Mouse (Mus musculus) CH12.LX (cell line): ENCODE measurements around the gene Fxyd5. TPM values are rescaled to one million over a fixed set of nuclear protein-coding genes. Genes with fewer than 3 reads are reported as not detected.

Experiments
- DNase-seq: peaks from one replicate; pipeline ENCODE4 v3.0.0-alpha.2; 2013; ENCODE audit errors: extremely low read depth
- H3K27ac ChIP-seq: 2 replicates; pipeline ENCODE4 v1.5.1; 2012; ENCODE audit warnings: low read depth, mild to moderate bottlenecking, control low read depth, moderate library complexity; ENCODE audit not compliant: insufficient read depth
- H3K27me3 ChIP-seq: replicated peaks from 2 replicates; pipeline ENCODE3; 2012; ENCODE audit warnings: inconsistent platforms
- H3K36me3 ChIP-seq, 2 experiments: replicated peaks in 1 of 2; 2 replicates each; pipeline versions ENCODE3 to v1.6.1; 2012; ENCODE audit warnings: inconsistent platforms in 1 of 2, low read length in 1 of 2, mild to moderate bottlenecking in 1 of 2, mixed read lengths in 1 of 2, moderate library complexity in 1 of 2; ENCODE audit not compliant: control insufficient read depth in 1 of 2, insufficient read depth in 1 of 2
- H3K4me1 ChIP-seq, 2 experiments: 2 replicates each; pipeline ENCODE4 v1.6.1; 2012; ENCODE audit warnings: inconsistent platforms in 1 of 2, moderate library complexity in 1 of 2; ENCODE audit not compliant: insufficient read depth in 2 of 2, control insufficient read depth in 1 of 2
- H3K4me2 ChIP-seq: 2 replicates; pipeline ENCODE4 v1.6.1; 2012; ENCODE audit warnings: low read depth, mild to moderate bottlenecking, control low read depth; ENCODE audit not compliant: poor library complexity, insufficient read depth, severe bottlenecking
- H3K4me3 ChIP-seq, 3 experiments: fragments of 150-350 bp in 1 of 3; sonication (generic) in 1 of 3; replicated peaks in 1 of 3; 2 replicates each; pipeline versions ENCODE3 to v1.5.1; 2011 to 2012; ENCODE audit warnings: low read depth in 2 of 3, low read length in 2 of 3, mild to moderate bottlenecking in 2 of 3, moderate library complexity in 2 of 3, control low read depth in 1 of 3, improper control_type of control experiment in 1 of 3, inconsistent platforms in 1 of 3, mixed read lengths in 1 of 3; ENCODE audit not compliant: poor library complexity in 1 of 3
- H3K79me2 ChIP-seq: replicated peaks from 2 replicates; pipeline ENCODE4 v1.6.1; 2012; ENCODE audit warnings: mild to moderate bottlenecking, moderate library complexity; ENCODE audit not compliant: control insufficient read depth, poor library complexity, insufficient read depth, severe bottlenecking; ENCODE audit errors: extremely low read depth
- H3K9ac ChIP-seq: 2 replicates; pipeline ENCODE4 v1.6.1; 2012; ENCODE audit warnings: low read depth, mild to moderate bottlenecking, control low read depth, moderate library complexity; ENCODE audit not compliant: insufficient read depth
- H3K9me3 ChIP-seq: replicated peaks from 2 replicates; pipeline ENCODE3; 2012; ENCODE audit warnings: low read length, inconsistent platforms, mixed read lengths
- CHD1 ChIP-seq: IDR thresholded peaks from 2 replicates; pipeline ENCODE4 v1.6.1; 2012; ENCODE audit warnings: low read depth, low read length, improper control_type of control experiment, inconsistent platforms
- CHD2 ChIP-seq: IDR thresholded peaks from 2 replicates; pipeline ENCODE4 v1.6.1; 2011; ENCODE audit warnings: low read length, improper control_type of control experiment
- CTCF ChIP-seq, 2 experiments: IDR thresholded peaks in 1 of 2; conservative IDR thresholded peaks in 1 of 2; 2 replicates each; pipeline ENCODE4 v1.5.1; 2011 to 2012; ENCODE audit warnings: low read depth in 2 of 2, low read length in 2 of 2, improper control_type of control experiment in 1 of 2, inconsistent platforms in 1 of 2, mild to moderate bottlenecking in 1 of 2, moderate library complexity in 1 of 2
- E2F4 ChIP-seq: IDR thresholded peaks from 2 replicates; pipeline ENCODE4 v1.6.1; 2011; ENCODE audit warnings: low read depth, low read length, improper control_type of control experiment; ENCODE audit not compliant: insufficient replicate concordance
- ELF1 ChIP-seq: IDR thresholded peaks from 2 replicates; pipeline ENCODE4 v1.6.1; 2014; ENCODE audit warnings: low read depth, mild to moderate bottlenecking, inconsistent platforms, low read length, improper control_type of control experiment
- GABPA ChIP-seq: IDR thresholded peaks from 2 replicates; pipeline ENCODE4 v1.6.1; 2012; ENCODE audit warnings: low read depth, low read length, improper control_type of control experiment, inconsistent platforms; ENCODE audit not compliant: insufficient replicate concordance
- IRF4 ChIP-seq: IDR thresholded peaks from 2 replicates; pipeline ENCODE4 v1.6.1; 2014; ENCODE audit warnings: low read depth, mild to moderate bottlenecking, inconsistent platforms, low read length, improper control_type of control experiment
- KAT2A ChIP-seq: IDR thresholded peaks from 2 replicates; pipeline ENCODE4 v1.6.1; 2012; ENCODE audit warnings: low read length, improper control_type of control experiment, inconsistent platforms; ENCODE audit not compliant: insufficient replicate concordance
- MAZ ChIP-seq: IDR thresholded peaks from 2 replicates; pipeline ENCODE4 v1.6.1; 2012; ENCODE audit warnings: low read depth, mild to moderate bottlenecking, inconsistent platforms, low read length, improper control_type of control experiment, moderate library complexity
- MYC ChIP-seq: IDR thresholded peaks from 2 replicates; pipeline ENCODE4 v1.6.1; 2011; ENCODE audit warnings: low read depth, mild to moderate bottlenecking, improper control_type of control experiment, low read length
- POLR2A ChIP-seq: IDR thresholded peaks from 2 replicates; pipeline ENCODE4 v1.6.1; 2011; ENCODE audit warnings: low read depth, mild to moderate bottlenecking, improper control_type of control experiment, low read length
- POLR2AphosphoS2 ChIP-seq: IDR thresholded peaks from 2 replicates; pipeline ENCODE4 v1.6.1; 2011; ENCODE audit warnings: low read depth, low read length, improper control_type of control experiment
- SIN3A ChIP-seq: IDR thresholded peaks from 2 replicates; pipeline ENCODE4 v1.6.1; 2012; ENCODE audit warnings: low read length, improper control_type of control experiment, inconsistent platforms
- TBP ChIP-seq: conservative IDR thresholded peaks from 2 replicates; pipeline ENCODE4 v1.6.1; 2011; ENCODE audit warnings: low read depth, low read length, improper control_type of control experiment
- TCF12 ChIP-seq: IDR thresholded peaks from 2 replicates; pipeline ENCODE4 v1.6.1; 2014; ENCODE audit warnings: low read depth, mild to moderate bottlenecking, inconsistent platforms, low read length, improper control_type of control experiment
- UBTF ChIP-seq: IDR thresholded peaks from 2 replicates; pipeline ENCODE4 v1.6.1; 2012; ENCODE audit warnings: low read depth, mild to moderate bottlenecking, inconsistent platforms, low read length, improper control_type of control experiment, moderate library complexity
- USF1 ChIP-seq: IDR thresholded peaks from 2 replicates; pipeline ENCODE4 v1.6.1; 2014; ENCODE audit warnings: low read depth, mild to moderate bottlenecking, inconsistent platforms, low read length, improper control_type of control experiment
- USF2 ChIP-seq: conservative IDR thresholded peaks from 2 replicates; pipeline ENCODE4 v1.6.1; 2011; ENCODE audit warnings: low read depth, low read length, improper control_type of control experiment
- ZC3H11A ChIP-seq: IDR thresholded peaks from 2 replicates; pipeline ENCODE4 v1.6.1; 2012; ENCODE audit warnings: low read depth, mild to moderate bottlenecking, inconsistent platforms, low read length, improper control_type of control experiment
- ZNF384 ChIP-seq: IDR thresholded peaks from 2 replicates; pipeline ENCODE4 v1.6.1; 2012; ENCODE audit warnings: low read depth, low read length, improper control_type of control experiment, inconsistent platforms
- dilution Hi-C: fragments of 300-500 bp; cut with MboI; formaldehyde crosslinking; loops from 2 replicates; pipeline ENCODE4 v1.14.3; 2020; ENCODE audit warnings: low sequenced_read_pairs; ENCODE audit not compliant: extremely low pct_unique_long_range_greater_than_20kb, extremely low pct_ligation_motif_present
- in situ Hi-C: fragments of 300-500 bp; cut with MboI; formaldehyde crosslinking; loops from 3 replicates; pipeline ENCODE4 v1.14.3; 2019; ENCODE audit warnings: low sequenced_read_pairs, low pct_ligation_motif_present, low pct_unique_long_range_greater_than_20kb, mixed read lengths
- polyA plus RNA-seq: library from polyadenylated mRNA; unstranded; fragments of >175 nt; gene quantifications from 2 replicates; pipeline ENCODE4 v1.2.1, GENCODE M21; 2012; ENCODE audit warnings: low read depth; ENCODE audit not compliant: insufficient read length
- total RNA-seq, 2 experiments: library from RNA; depleted of rRNA; stranded (reverse); fragments of 300-350 nt in 1 of 2; fragments of >200 nt in 1 of 2; gene quantifications; 2 replicates each; pipeline ENCODE4 v1.2.3; 2012 to 2014

Fxyd5 gene
- total and polyA plus RNA-seq, 3 experiments, result 43.8 to 124 (median 71.6) TPM

DNA sequence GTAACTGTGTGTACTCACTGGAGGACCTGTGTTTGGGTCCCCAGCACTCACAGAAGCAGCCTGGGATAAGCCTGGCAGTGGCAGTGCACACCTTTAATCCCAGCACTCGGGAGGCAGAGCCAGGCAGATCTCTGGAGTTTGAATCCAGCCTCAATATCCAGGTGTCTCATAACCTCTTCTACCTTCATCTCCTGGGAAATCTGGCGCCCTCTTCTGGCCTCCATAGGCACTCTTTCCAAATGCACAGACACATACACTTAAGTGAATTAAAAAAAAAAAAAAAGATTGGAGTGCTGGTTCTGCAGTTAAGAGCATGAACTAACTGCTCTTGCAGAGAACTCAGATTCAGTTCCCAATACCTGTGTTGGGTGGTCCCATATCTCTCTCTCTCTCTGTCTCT is 11.6 kb downstream of the Fxyd5 start:
- Histone ChIP-seq H3K4me1 (peaks cover 16 to 31% of the 10 kb centered on the region in 2 experiments), H3K9me3 (no peaks in the 10 kb centered on the region), H3K27me3 (no peaks in the 10 kb centered on the region), H3K9ac (no peak overlapping the region), H3K4me3 (no peak overlapping the region), H3K4me2 (no peak overlapping the region), H3K36me3 (peaks cover 0 to 31% of the 10 kb centered on the region in 2 experiments), H3K27ac (no peak overlapping the region), H3K79me2 (no peaks in the 10 kb centered on the region)
- TF ChIP-seq GABPA, result no peak
- TF ChIP-seq IRF4, result no peak
- peak; percentile 49 for TF ChIP-seq ZNF384
- TF ChIP-seq CTCF (conservative IDR thresholded peaks at IDR 0.05 in 1 of 2, IDR thresholded peaks at IDR 0.05 in 1 of 2; ENCODE audit: low read depth in 2 of 2, low read length in 2 of 2), result peak in 1 of 2 experiments; percentile 17; a peak in 1 of 4 replicates
- dilution Hi-C loops (no loop called here), in situ Hi-C loops (no loop called here)
- DNase-seq, result peak; percentile 22

DNA sequence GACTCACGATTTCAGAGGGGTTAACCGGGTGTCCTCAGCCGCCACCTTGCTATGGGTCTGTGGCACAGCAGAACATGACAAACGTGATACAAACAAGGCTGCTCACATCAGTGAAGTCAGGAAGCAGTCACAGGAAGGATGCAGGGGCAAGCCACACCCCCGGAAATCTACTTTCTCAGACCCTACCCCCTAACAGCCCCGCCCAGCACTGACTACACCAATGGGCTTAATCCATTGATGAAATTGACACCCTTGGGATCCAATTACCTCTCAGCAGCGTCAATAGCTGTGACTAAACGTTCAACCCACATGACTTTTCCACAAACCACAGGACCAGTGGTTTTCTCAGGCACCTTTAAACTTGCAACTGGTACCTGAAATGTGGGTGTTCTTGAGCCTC is 13.7 kb downstream of the Fxyd5 start:
- TF ChIP-seq CHD2, result no peak
- TF ChIP-seq TCF12, result no peak
- no peak for TF ChIP-seq ZNF384
- TF ChIP-seq E2F4, result no peak
- TF ChIP-seq USF1, result no peak
- TF ChIP-seq SIN3A, result no peak
- TF ChIP-seq ELF1, result no peak
- no peak for TF ChIP-seq USF2
- TF ChIP-seq UBTF, result no peak
- TF ChIP-seq CHD1, result no peak
- TF ChIP-seq TBP, result no peak
- TF ChIP-seq ZC3H11A, result no peak
- TF ChIP-seq MAZ, result no peak
- no peak for TF ChIP-seq KAT2A
- no peak for TF ChIP-seq POLR2AphosphoS2
- no peak for TF ChIP-seq POLR2A
- no peak for TF ChIP-seq MYC
- Histone ChIP-seq H3K79me2 (no peaks in the 10 kb centered on the region), H3K27ac (no peak overlapping the region), H3K4me2 (no peak overlapping the region), H3K36me3 (peaks cover 0 to 15% of the 10 kb centered on the region in 2 experiments), H3K27me3 (no peaks in the 10 kb centered on the region), H3K4me3 (no peak overlapping the region), H3K4me1 (peaks cover 4 to 10% of the 10 kb centered on the region in 2 experiments), H3K9me3 (no peaks in the 10 kb centered on the region), H3K9ac (no peak overlapping the region)
- peak; percentile 29 for DNase-seq
- dilution Hi-C loops, result no loop called here
- in situ Hi-C loops, result no loop called here
